Mouse (Mus musculus) stomach, embryonic 16.5 days (tissue): ENCODE measurements around the gene Naa80. TPM values are rescaled to one million over a fixed set of nuclear protein-coding genes. Genes with fewer than 3 reads are reported as not detected.

ENCODE experiments used
- ATAC-seq: fragments of 200-750 bp; cut with Nextera tagmentation; 2 replicates; pipeline ENCODE4 v1.8.0; 2017; ENCODE audit warnings: moderate number of reproducible peaks, moderate TSS enrichment; ENCODE audit not compliant: insufficient read depth, low FRiP score
- H3K27ac ChIP-seq: fragments of 300-500 bp; sonication (generic); 2 replicates; pipeline ENCODE4 v1.5.1; 2014; ENCODE audit warnings: low read length
- H3K27me3 ChIP-seq: fragments of 300-500 bp; sonication (generic); 2 replicates; pipeline ENCODE4 v1.6.1; 2014; ENCODE audit warnings: low read length, control low read depth, mixed read lengths; ENCODE audit not compliant: control insufficient read depth, insufficient read depth
- H3K36me3 ChIP-seq: fragments of 300-500 bp; sonication (generic); 2 replicates; pipeline ENCODE4 v1.6.1; 2014; ENCODE audit warnings: low read length; ENCODE audit not compliant: control insufficient read depth, insufficient read depth
- H3K4me1 ChIP-seq: fragments of 300-500 bp; sonication (generic); 2 replicates; pipeline ENCODE4 v1.6.1; 2014; ENCODE audit warnings: low read length, control low read depth, mixed read lengths; ENCODE audit not compliant: control insufficient read depth, insufficient read depth
- H3K4me2 ChIP-seq: fragments of 300-500 bp; sonication (generic); 2 replicates; pipeline ENCODE4 v1.6.1; 2014; ENCODE audit warnings: low read depth, low read length, mixed read lengths
- H3K4me3 ChIP-seq: fragments of 300-500 bp; sonication (generic); replicated peaks from 2 replicates; pipeline ENCODE4 v1.5.1; 2014; ENCODE audit warnings: mild to moderate bottlenecking, low read length
- H3K9ac ChIP-seq: fragments of 300-500 bp; sonication (generic); 2 replicates; pipeline ENCODE4 v1.6.1; 2014; ENCODE audit warnings: low read length
- H3K9me3 ChIP-seq: fragments of 300-500 bp; sonication (generic); replicated peaks from 2 replicates; pipeline ENCODE4 v1.6.1; 2016; ENCODE audit warnings: low read length, control low read depth; ENCODE audit not compliant: control insufficient read depth
- WGBS: fragments of 180-500 bp; shearing (Covaris S2); extraction: QIAGEN DNeasy Blood & Tissue Kit; methylation state at CpG from one replicate; pipeline ENCODE4 v1.1.7; 2014; 5-methylcytosine and 5-hydroxymethylcytosine counted together
- polyA plus RNA-seq: library from polyadenylated mRNA; unstranded; fragments of >200 nt; fragmentation: Nextera tagmentation; extraction: Ambion mirVana; gene quantifications from 2 replicates; pipeline ENCODE4 v1.2.1, GENCODE M21; 2015

Naa80 gene
- polyA plus RNA-seq, 1 experiment from 2014 or later, result 17.4 TPM

GRCm38 (mm10) chr9:107624539-107624938 lies 45.9 kb downstream of the Naa80 start:
- H3K9ac ChIP-seq, result peak overlapping the region; percentile 28; the same call in 1 of the 2 replicates
- no peaks in the 10 kb centered on the region for H3K9me3 ChIP-seq
- H3K27me3 ChIP-seq, result no peaks in the 10 kb centered on the region
- H3K4me2 ChIP-seq, result no peak overlapping the region
- H3K4me1 ChIP-seq, result peaks cover 62% of the 10 kb centered on the region
- no peak overlapping the region for H3K4me3 ChIP-seq
- peaks cover 8% of the 10 kb centered on the region; the same call in 1 of the 2 replicates for H3K36me3 ChIP-seq
- no peak for ATAC-seq
- 63% methylated on average over 5 of the region's 5 CpGs for WGBS
- peak overlapping the region; percentile 80 for H3K27ac ChIP-seq

GRCm38 (mm10) chr9:107624951-107625350 lies 46.3 kb downstream of the Naa80 start:
- Histone ChIP-seq H3K27me3 (no peaks in the 10 kb centered on the region), H3K4me3 (no peak overlapping the region), H3K9ac (peak overlapping the region; percentile 28; the same call in 1 of the 2 replicates), H3K36me3 (peaks cover 5% of the 10 kb centered on the region; the same call in 1 of the 2 replicates), H3K9me3 (no peaks in the 10 kb centered on the region), H3K4me1 (peaks cover 62% of the 10 kb centered on the region), H3K4me2 (peak overlapping the region; percentile 12; the same call in 1 of the 2 replicates), H3K27ac (peak overlapping the region; percentile 80)
- ATAC-seq, result no peak
- 92% methylated on average over 3 of the region's 3 CpGs for WGBS

GRCm38 (mm10) chr9:107625351-107626128 lies 46.9 kb downstream of the Naa80 start:
- peak overlapping the region; percentile 28; the same call in 1 of the 2 replicates for H3K9ac ChIP-seq
- WGBS, result 90% methylated on average over 12 of the region's 12 CpGs
- peaks cover 62% of the 10 kb centered on the region for H3K4me1 ChIP-seq
- H3K36me3 ChIP-seq, result 0 out of 2 replicates have a peak, but pooled peaks cover 2% of the 10 kb centered on the region
- H3K4me3 ChIP-seq, result no peak overlapping the region
- no peak overlapping the region for H3K4me2 ChIP-seq
- H3K9me3 ChIP-seq, result no peaks in the 10 kb centered on the region
- peak overlapping the region; percentile 80 for H3K27ac ChIP-seq
- no peak for ATAC-seq
- H3K27me3 ChIP-seq, result no peaks in the 10 kb centered on the region

GRCm38 (mm10) chr9:107626158-107626843 lies 47.6 kb downstream of the Naa80 start:
- H3K9ac ChIP-seq, result peak overlapping the region; percentile 70
- peak overlapping the region; percentile 80 for H3K27ac ChIP-seq
- 31% methylated on average over 14 of the region's 15 CpGs for WGBS
- no peaks in the 10 kb centered on the region for H3K9me3 ChIP-seq
- no peak overlapping the region for H3K4me3 ChIP-seq
- peak; percentile 12 for ATAC-seq
- peak overlapping the region; percentile 23 for H3K4me2 ChIP-seq
- 0 out of 2 replicates have a peak, but pooled peaks cover 2% of the 10 kb centered on the region for H3K36me3 ChIP-seq
- peaks cover 64% of the 10 kb centered on the region for H3K4me1 ChIP-seq
- no peaks in the 10 kb centered on the region for H3K27me3 ChIP-seq

GRCm38 (mm10) chr9:107626844-107627277 lies 48.2 kb downstream of the Naa80 start:
- ATAC-seq, result peak; percentile 62
- no peak overlapping the region for H3K4me3 ChIP-seq
- WGBS, result 6% methylated on average over 2 of the region's 2 CpGs

GRCm38 (mm10) chr9:107627387-107628255 lies 48.9 kb downstream of the Naa80 start:
- Histone ChIP-seq H3K4me3 (no peak overlapping the region), H3K36me3 (0 out of 2 replicates have a peak, but pooled peaks cover 2% of the 10 kb centered on the region), H3K4me1 (peaks cover 75% of the 10 kb centered on the region), H3K27me3 (no peaks in the 10 kb centered on the region), H3K9ac (peak overlapping the region; percentile 70; the same call in 1 of the 2 replicates), H3K4me2 (peak overlapping the region; percentile 41; the same call in 1 of the 2 replicates), H3K9me3 (no peaks in the 10 kb centered on the region), H3K27ac (peak overlapping the region; percentile 80)
- 42% methylated on average over 20 of the region's 20 CpGs for WGBS
- ATAC-seq, result no peak

More at GRCm38 (mm10) chr9:107626844-107627277, 48.2 kb downstream of the Naa80 start:
- peak overlapping the region; percentile 70 for H3K9ac ChIP-seq
- H3K4me1 ChIP-seq, result peaks cover 67% of the 10 kb centered on the region
- H3K36me3 ChIP-seq, result 0 out of 2 replicates have a peak, but pooled peaks cover 2% of the 10 kb centered on the region
- no peaks in the 10 kb centered on the region for H3K9me3 ChIP-seq
- peak overlapping the region; percentile 23 for H3K4me2 ChIP-seq
- H3K27me3 ChIP-seq, result no peaks in the 10 kb centered on the region
- peak overlapping the region; percentile 80 for H3K27ac ChIP-seq

GRCm38 (mm10) chr9:107628721-107629410 lies 50.2 kb downstream of the Naa80 start:
- Histone ChIP-seq H3K4me2 (peak overlapping the region; percentile 41), H3K9me3 (no peaks in the 10 kb centered on the region), H3K27me3 (no peaks in the 10 kb centered on the region), H3K4me1 (peaks cover 79% of the 10 kb centered on the region), H3K36me3 (0 out of 2 replicates have a peak, but pooled peaks cover 2% of the 10 kb centered on the region), H3K9ac (peak overlapping the region; percentile 48), H3K27ac (peak overlapping the region; percentile 80), H3K4me3 (no peak overlapping the region)
- no peak for ATAC-seq
- WGBS, result 52% methylated on average over 15 of the region's 15 CpGs

- Histone ChIP-seq H3K4me3 (no peak overlapping the region), H3K4me2 (peak overlapping the region; percentile 41; the same call in 1 of the 2 replicates), H3K9me3 (no peaks in the 10 kb centered on the region), H3K9ac (peak overlapping the region; percentile 47), H3K36me3 (no peaks in the 10 kb centered on the region), H3K27ac (peak overlapping the region; percentile 80), H3K4me1 (peaks cover 75% of the 10 kb centered on the region), H3K27me3 (no peaks in the 10 kb centered on the region)
- ATAC-seq, result no peak
- 34% methylated on average over 4 of the region's 4 CpGs for WGBS
Observed at GRCm38 (mm10) chr9:107629411-107629730, 50.7 kb downstream of the Naa80 start.
